In genomic region chr19:45032570-45033332, GRCm38 (mm10) we compare ENCODE assay signal across 7 mouse cellular contexts. TPM values are rescaled to one million over a fixed set of nuclear protein-coding genes. Genes with fewer than 3 reads are reported as not detected.
DNase-seq lines count a peak whose midpoint lies in the region; ATAC-seq and TF ChIP-seq lines count a peak whose summit lies in the region.

No protein-coding gene starts in this region.

- H3K4me1 ChIP-seq in hindbrain, embryonic 10.5 days (replicated peaks), result peaks cover 63% of the 10 kb centered on the region
- H3K4me1 ChIP-seq in hindbrain, embryonic 14.5 days (replicated peaks; ENCODE audit: control insufficient read depth, insufficient read depth, low read length), result no peaks in the 10 kb centered on the region
- peaks cover 13% of the 10 kb centered on the region; the same call in 1 of the 2 replicates for H3K4me1 ChIP-seq in heart, postnatal 0 days (ENCODE audit: control insufficient read depth, insufficient read depth)

- H3K36me3 ChIP-seq in hindbrain, embryonic 10.5 days, result peaks cover 12% of the 10 kb centered on the region
- H3K36me3 ChIP-seq in hindbrain, embryonic 14.5 days (replicated peaks; ENCODE audit: control insufficient read depth, insufficient read depth), result peaks cover 9% of the 10 kb centered on the region
- H3K36me3 ChIP-seq in heart, postnatal 0 days (replicated peaks; ENCODE audit: control insufficient read depth, insufficient read depth, low read length), result peaks cover 2% of the 10 kb centered on the region; the same call in 1 of the 2 replicates

- TF ChIP-seq EP300 in heart, postnatal 0 days (IDR thresholded peaks at IDR 0.05; ENCODE audit: low read depth), result no peak

- 49% methylated on average over 17 of the region's 17 CpGs for WGBS in hindbrain, embryonic 10.5 days
- WGBS in hindbrain, embryonic 14.5 days, result 48% methylated on average over 17 of the region's 17 CpGs
- whole genome bisulfite sequencing in heart, postnatal 0 days, result 46% methylated on average over 17 of the region's 17 CpGs

- no peak overlapping the region for H3K9ac ChIP-seq in hindbrain, embryonic 14.5 days
- no peak overlapping the region for H3K9ac ChIP-seq in heart, postnatal 0 days (replicated peaks; ENCODE audit: low read depth, low read length)

- no peak for ATAC-seq in hindbrain, embryonic 14.5 days (ENCODE audit: low FRiP score)
- ATAC-seq in heart, postnatal 0 days (ENCODE audit: insufficient read depth, low read depth), result no peak

- H3K27ac ChIP-seq in hindbrain, embryonic 10.5 days, result 0 out of 2 replicates have a peak overlapping the region, but pooled peaks have one; percentile 5
- H3K27ac ChIP-seq in hindbrain, embryonic 14.5 days, result no peak overlapping the region
- no peak overlapping the region for H3K27ac ChIP-seq in heart, postnatal 0 days (ENCODE audit: low read depth)

- peak; percentile 52 for TF ChIP-seq CTCF in heart, postnatal 0 days (IDR thresholded peaks at IDR 0.05; ENCODE audit: low read depth)

- DNase-seq in hindbrain, embryonic 10.5 days (ENCODE audit: low spot score), result no peak
- no peak for DNase-seq in hindbrain, embryonic 14.5 days (ENCODE audit: low spot score)
- DNase-seq in 3134 (ENCODE audit: extremely low read depth, insufficient read length, low spot score), result peak; percentile 61
- peak; percentile 69 for DNase-seq in CD4-positive, CD25-positive, alpha-beta regulatory T cell, adult 2 months (ENCODE audit: low read depth, low spot score)
- peak; percentile 41 for DNase-seq in heart, postnatal 0 days (ENCODE audit: low spot score)
- DNase-seq in ovary, postnatal 10 days (ENCODE audit: low spot score), result no peak
- no peak for DNase-seq in frontal cortex, postnatal 36 days (ENCODE audit: low spot score in 2 of 2)

- no peak overlapping the region for H3K4me2 ChIP-seq in hindbrain, embryonic 14.5 days (replicated peaks)
- no peak overlapping the region for H3K4me2 ChIP-seq in heart, postnatal 0 days (ENCODE audit: low read depth, low read length)

- no peak overlapping the region for H3K4me3 ChIP-seq in hindbrain, embryonic 10.5 days
- H3K4me3 ChIP-seq in hindbrain, embryonic 14.5 days (replicated peaks; ENCODE audit: low read length), result no peak overlapping the region
- H3K4me3 ChIP-seq in heart, postnatal 0 days (ENCODE audit: low read depth, low read length), result no peak overlapping the region

- H3K27me3 ChIP-seq in hindbrain, embryonic 10.5 days (ENCODE audit: insufficient read depth, poor library complexity, severe bottlenecking), result peaks cover 27% of the 10 kb centered on the region
- H3K27me3 ChIP-seq in hindbrain, embryonic 14.5 days (ENCODE audit: control insufficient read depth, insufficient read depth, low read length), result no peaks in the 10 kb centered on the region
- H3K27me3 ChIP-seq in heart, postnatal 0 days (ENCODE audit: control insufficient read depth, insufficient read depth, low read length), result 0 out of 2 replicates have a peak, but pooled peaks cover 6% of the 10 kb centered on the region

- H3K9me3 ChIP-seq in hindbrain, embryonic 10.5 days, result no peaks in the 10 kb centered on the region
- no peaks in the 10 kb centered on the region for H3K9me3 ChIP-seq in hindbrain, embryonic 14.5 days (ENCODE audit: control insufficient read depth, low read length)
- H3K9me3 ChIP-seq in heart, postnatal 0 days (replicated peaks; ENCODE audit: control insufficient read depth, low read length), result no peaks in the 10 kb centered on the region

RNA-seq across cellular contexts. Expression of gene Pdzd7, which starts 12.8 kb away (rescaled TPM):
- polyA plus RNA-seq in hindbrain, embryonic 10.5 days (2016; fragmentation: Nextera tagmentation; extraction: Ambion mirVana), result 0.26 and 0.40 TPM in 2 replicates
- polyA plus RNA-seq in hindbrain, embryonic 14.5 days (2014; fragmentation: Nextera tagmentation; extraction: Ambion mirVana), result 2.5 and 2.9 TPM in 2 replicates
- total RNA-seq in heart, postnatal 0 days (2014; rRNA removed; ENCODE audit: low replicate concordance), result 0.65 TPM in 1 of 2 replicates, not detected in the other
- polyA plus RNA-seq in heart, postnatal 0 days (2015; fragmentation: Nextera tagmentation; extraction: Ambion mirVana), result 0.10 and 0.11 TPM in 2 replicates

RNA-seq across cellular contexts. Expression of gene Sfxn3, which starts 14.6 kb away (rescaled TPM):
- polyA plus RNA-seq in hindbrain, embryonic 10.5 days (2016; fragmentation: Nextera tagmentation; extraction: Ambion mirVana), result 9.8 and 17.8 TPM in 2 replicates
- polyA plus RNA-seq in hindbrain, embryonic 14.5 days (2014; fragmentation: Nextera tagmentation; extraction: Ambion mirVana), result 67.8 and 77.0 TPM in 2 replicates
- total RNA-seq in heart, postnatal 0 days (2014; rRNA removed; ENCODE audit: low replicate concordance), result 12.8 and 16.2 TPM in 2 replicates
- polyA plus RNA-seq in heart, postnatal 0 days (2015; fragmentation: Nextera tagmentation; extraction: Ambion mirVana), result 11.3 and 12.4 TPM in 2 replicates

RNA-seq across cellular contexts. Expression of gene Lzts2, which starts 18.5 kb away (rescaled TPM):
- polyA plus RNA-seq in hindbrain, embryonic 10.5 days (2016; fragmentation: Nextera tagmentation; extraction: Ambion mirVana), result 67.5 and 69.1 TPM in 2 replicates
- polyA plus RNA-seq in hindbrain, embryonic 14.5 days (2014; fragmentation: Nextera tagmentation; extraction: Ambion mirVana), result 18.8 and 20.1 TPM in 2 replicates
- total RNA-seq in heart, postnatal 0 days (2014; rRNA removed; ENCODE audit: low replicate concordance), result 76.5 and 127 TPM in 2 replicates
- 29.7 TPM in 2 replicates for polyA plus RNA-seq in heart, postnatal 0 days (2015; fragmentation: Nextera tagmentation; extraction: Ambion mirVana)

RNA-seq across cellular contexts. Expression of gene Mrpl43, which starts 26.5 kb away (rescaled TPM):
- 75.6 and 83.0 TPM in 2 replicates for polyA plus RNA-seq in hindbrain, embryonic 10.5 days (2016; fragmentation: Nextera tagmentation; extraction: Ambion mirVana)
- 75.8 and 85.4 TPM in 2 replicates for polyA plus RNA-seq in hindbrain, embryonic 14.5 days (2014; fragmentation: Nextera tagmentation; extraction: Ambion mirVana)
- total RNA-seq in heart, postnatal 0 days (2014; rRNA removed; ENCODE audit: low replicate concordance), result 75.4 and 76.4 TPM in 2 replicates
- 82.5 and 83.7 TPM in 2 replicates for polyA plus RNA-seq in heart, postnatal 0 days (2015; fragmentation: Nextera tagmentation; extraction: Ambion mirVana)

RNA-seq across cellular contexts. Expression of gene Twnk, which starts 27.3 kb away (rescaled TPM):
- 23.6 and 32.6 TPM in 2 replicates for polyA plus RNA-seq in hindbrain, embryonic 10.5 days (2016; fragmentation: Nextera tagmentation; extraction: Ambion mirVana)
- polyA plus RNA-seq in hindbrain, embryonic 14.5 days (2014; fragmentation: Nextera tagmentation; extraction: Ambion mirVana), result 7.1 and 9.4 TPM in 2 replicates
- 12.9 and 13.0 TPM in 2 replicates for total RNA-seq in heart, postnatal 0 days (2014; rRNA removed; ENCODE audit: low replicate concordance)
- 14.0 and 14.9 TPM in 2 replicates for polyA plus RNA-seq in heart, postnatal 0 days (2015; fragmentation: Nextera tagmentation; extraction: Ambion mirVana)

Comparison
In these comparisons a context has a peak if more than half of its experiments do, and no peak if none do; other contexts are left out.
1. DNase-seq: peak in 3134 (single experiment), CD4-positive, CD25-positive, alpha-beta regulatory T cell, adult 2 months (single experiment) and heart, postnatal 0 days (single experiment); none in hindbrain, embryonic 10.5 days (single experiment), hindbrain, embryonic 14.5 days (single experiment), ovary, postnatal 10 days (single experiment) and frontal cortex, postnatal 36 days (0 of 2).